Mouse (Mus musculus) bone marrow, adult 2 months (tissue): Measurements from ENCODE around the gene Acad8. TPM values are rescaled to one million over a fixed set of nuclear protein-coding genes. Genes with fewer than 3 reads are reported as not detected.

ENCODE experiments used
- H3K27ac ChIP-seq: fragments of 200-500 bp; 2 replicates; pipeline ENCODE4 v1.5.1; 2012; ENCODE audit warnings: low read depth, mild to moderate bottlenecking, control low read depth, inconsistent platforms, low read length; ENCODE audit not compliant: control insufficient read depth, poor library complexity, insufficient read depth
- H3K4me1 ChIP-seq: fragments of 200-500 bp; 2 replicates; pipeline ENCODE4 v1.6.1; 2011; ENCODE audit warnings: low read length; ENCODE audit not compliant: control insufficient read depth, insufficient read depth
- H3K4me3 ChIP-seq: fragments of 200-500 bp; replicated peaks from 2 replicates; pipeline ENCODE3; 2011; ENCODE audit warnings: mild to moderate bottlenecking, low read depth, low read length, control low read depth; ENCODE audit not compliant: control insufficient read depth
- CTCF ChIP-seq: fragments of 200-500 bp; IDR thresholded peaks from 2 replicates; pipeline ENCODE4 v1.5.1; 2011; ENCODE audit warnings: low read length, control low read depth; ENCODE audit not compliant: control insufficient read depth, insufficient read depth
- POLR2A ChIP-seq: fragments of 200-500 bp; IDR thresholded peaks from 2 replicates; pipeline ENCODE4 v1.6.1; 2011; ENCODE audit warnings: low read depth, mild to moderate bottlenecking, control low read depth, low read length, borderline replicate concordance; ENCODE audit not compliant: control insufficient read depth
- WGBS: fragments of 180-500 bp; shearing (Covaris S2); methylation state at CpG from one replicate; pipeline ENCODE4 v1.1.7; 2018; 5-methylcytosine and 5-hydroxymethylcytosine counted together
- polyA plus RNA-seq: library from polyadenylated mRNA; stranded (reverse); fragments of >200 nt; gene quantifications from 2 replicates; pipeline ENCODE4 v1.2.4, GENCODE M21; 2011; ENCODE audit warnings: low replicate concordance; ENCODE audit not compliant: missing spikeins, insufficient read depth, insufficient read length

The Acad8 gene
- polyA plus RNA-seq, 1 experiment: 12.0 TPM

DNA sequence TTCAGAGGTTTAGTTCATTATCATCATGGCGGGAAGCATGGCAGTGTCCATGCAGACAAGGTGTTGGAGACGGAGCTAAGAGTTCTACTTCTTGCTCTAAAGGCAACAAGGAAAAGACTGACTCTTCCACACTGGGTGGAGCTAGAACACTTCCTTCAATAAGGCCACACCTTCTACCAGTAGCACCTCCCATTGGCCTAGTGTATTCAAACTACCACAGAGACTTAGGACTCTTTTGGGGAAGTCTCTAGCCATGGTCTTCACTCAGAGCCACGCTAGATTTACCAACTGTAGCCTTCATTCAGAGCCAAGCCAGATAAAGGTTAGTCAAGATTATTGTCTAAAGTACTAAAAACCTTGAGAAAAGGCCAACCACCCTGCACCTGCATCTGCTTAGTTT, 2.3 kb downstream of the Acad8 start:
- H3K4me1 ChIP-seq: no peaks in the 10 kb centered on the region; the same call in 1 of the 2 replicates
- TF ChIP-seq POLR2A: no peak
- TF ChIP-seq CTCF: no peak
- 50% methylated on average over 3 of the region's 3 CpGs for WGBS
- H3K4me3 ChIP-seq: no peak overlapping the region
- H3K27ac ChIP-seq: no peak overlapping the region

DNA sequence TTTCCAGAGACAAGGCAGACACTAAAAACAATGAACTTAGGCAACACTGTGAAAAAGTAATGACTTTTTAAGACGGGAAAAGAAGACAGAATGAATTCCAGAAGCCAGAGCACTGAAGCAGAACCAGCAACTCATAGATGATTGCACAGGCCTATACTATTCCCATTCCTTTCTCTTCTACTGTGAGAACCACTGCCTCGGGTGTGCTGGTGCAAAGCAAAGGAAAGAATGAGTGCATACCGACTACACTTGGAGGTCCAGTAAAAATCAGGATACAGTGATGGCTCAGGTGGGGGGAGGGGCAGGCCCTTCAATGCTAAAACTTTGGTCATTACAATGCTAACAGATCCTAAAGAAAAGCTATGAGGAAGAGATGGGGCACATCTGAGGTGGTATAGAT, 5.5 kb downstream of the Acad8 start:
- TF ChIP-seq CTCF (no peak), POLR2A (no peak)
- Histone ChIP-seq H3K4me3 (no peak overlapping the region), H3K27ac (no peak overlapping the region), H3K4me1 (no peaks in the 10 kb centered on the region)
- 72% methylated on average over 3 of the region's 3 CpGs for WGBS

DNA sequence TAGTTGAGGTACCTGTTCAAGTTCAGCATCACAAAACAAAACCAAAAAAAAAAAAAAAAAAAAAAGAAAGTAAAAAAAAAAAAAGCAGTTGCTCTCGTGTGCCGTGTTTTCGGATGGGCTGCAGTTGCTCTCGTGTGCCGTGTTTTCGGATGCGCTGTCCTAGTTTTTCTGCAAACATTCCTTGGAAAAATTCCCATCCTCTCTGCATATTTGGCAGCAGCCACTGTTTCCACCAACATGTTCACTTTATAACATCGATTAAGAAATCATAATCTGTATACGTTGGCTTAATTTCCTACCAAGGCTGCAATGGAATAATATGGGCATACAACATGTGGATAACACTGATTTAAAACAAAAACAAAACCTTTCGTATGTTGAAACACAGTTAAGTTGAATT, 6.2 kb downstream of the Acad8 start:
- no peaks in the 10 kb centered on the region for H3K4me1 ChIP-seq
- 84% methylated on average over 10 of the region's 10 CpGs for WGBS
- TF ChIP-seq CTCF: no peak
- TF ChIP-seq POLR2A: no peak
- no peak overlapping the region for H3K4me3 ChIP-seq
- no peak overlapping the region for H3K27ac ChIP-seq

DNA sequence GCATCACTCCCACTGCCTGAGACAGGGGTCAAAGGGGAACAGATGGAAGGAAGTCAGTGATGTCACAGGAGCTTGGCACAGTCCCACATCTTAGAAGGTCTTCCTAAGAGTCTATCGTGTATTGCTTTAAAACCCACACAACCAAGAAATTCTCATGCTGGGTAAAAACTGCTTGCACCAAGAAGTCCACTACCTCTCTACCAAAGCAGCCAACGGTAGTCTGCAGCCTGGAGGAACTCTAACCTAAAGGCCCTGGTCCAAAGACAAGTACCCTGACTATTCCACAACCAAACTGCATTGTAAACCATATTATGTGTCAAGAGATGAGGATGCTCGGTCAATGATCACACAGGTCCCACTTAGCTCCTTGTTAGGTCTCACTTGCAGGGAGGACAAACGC, 9.2 kb downstream of the Acad8 start:
- TF ChIP-seq CTCF (no peak), POLR2A (no peak)
- H3K4me3 ChIP-seq: no peak overlapping the region
- WGBS: 77% methylated on average over 4 of the region's 4 CpGs

DNA sequence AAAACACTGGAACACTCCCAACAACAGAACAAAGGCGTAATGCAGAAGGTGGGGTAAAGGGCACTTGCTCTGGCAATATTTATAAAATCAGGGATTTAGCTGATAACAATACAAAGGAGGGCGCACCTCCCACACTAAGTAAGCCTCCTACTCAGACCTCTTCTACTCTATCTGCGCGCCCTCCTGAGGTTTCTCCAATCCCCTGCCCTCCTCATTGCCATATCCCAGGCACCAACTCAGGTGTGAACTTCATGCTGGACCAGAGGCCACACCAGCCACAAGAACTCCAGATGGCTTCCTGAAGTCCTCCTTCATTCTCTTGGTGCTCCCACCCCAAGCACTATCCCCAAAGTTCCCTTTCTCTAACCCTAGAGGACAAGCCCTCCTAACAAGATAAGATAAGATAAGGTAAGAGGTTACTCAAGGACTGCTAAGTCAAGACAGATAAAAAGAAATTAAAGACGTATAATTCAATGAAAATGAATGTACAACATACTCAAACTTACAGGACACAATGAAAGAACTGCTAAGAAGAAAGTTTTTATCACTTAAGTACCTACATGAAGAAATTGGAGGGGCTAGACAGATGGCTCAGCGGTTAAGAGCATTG, 13.6 kb downstream of the Acad8 start:
- H3K4me1 ChIP-seq: no peaks in the 10 kb centered on the region
- no peak overlapping the region for H3K4me3 ChIP-seq
- TF ChIP-seq POLR2A (no peak), CTCF (no peak)
- 81% methylated on average over 6 of the region's 6 CpGs for WGBS
- H3K27ac ChIP-seq: no peak overlapping the region

More for the DNA sequence above, 9.2 kb downstream of the Acad8 start:
- no peak overlapping the region for H3K27ac ChIP-seq
- no peaks in the 10 kb centered on the region for H3K4me1 ChIP-seq

DNA sequence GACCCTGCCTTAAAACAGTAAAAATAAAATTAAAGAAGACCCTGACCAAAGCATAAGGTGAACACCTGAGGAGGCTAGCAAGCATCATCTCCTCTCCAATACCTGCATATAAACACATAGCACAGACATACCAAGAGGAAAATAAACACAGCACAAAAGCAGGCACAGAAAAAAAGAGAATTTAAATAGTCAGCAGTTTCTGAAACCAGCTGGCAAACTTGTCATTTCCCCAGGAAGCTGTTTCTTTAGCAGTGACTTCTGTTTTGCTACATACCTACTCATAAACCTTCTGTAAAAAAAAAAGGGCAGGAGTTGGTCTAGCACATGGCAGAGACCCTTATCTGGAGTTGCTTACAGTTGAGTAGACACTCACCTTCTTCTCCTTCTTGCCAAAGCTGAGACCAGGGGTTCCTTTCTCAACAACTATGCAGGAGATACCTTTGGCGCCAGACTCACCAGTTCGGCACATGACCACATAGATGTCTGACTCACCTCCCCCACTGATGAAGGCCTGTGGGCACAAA, 14.2 kb downstream of the Acad8 start:
- TF ChIP-seq CTCF: no peak
- no peak for TF ChIP-seq POLR2A
- Histone ChIP-seq H3K27ac (no peak overlapping the region), H3K4me3 (no peak overlapping the region), H3K4me1 (no peaks in the 10 kb centered on the region)
- WGBS: 77% methylated on average over 2 of the region's 2 CpGs

DNA sequence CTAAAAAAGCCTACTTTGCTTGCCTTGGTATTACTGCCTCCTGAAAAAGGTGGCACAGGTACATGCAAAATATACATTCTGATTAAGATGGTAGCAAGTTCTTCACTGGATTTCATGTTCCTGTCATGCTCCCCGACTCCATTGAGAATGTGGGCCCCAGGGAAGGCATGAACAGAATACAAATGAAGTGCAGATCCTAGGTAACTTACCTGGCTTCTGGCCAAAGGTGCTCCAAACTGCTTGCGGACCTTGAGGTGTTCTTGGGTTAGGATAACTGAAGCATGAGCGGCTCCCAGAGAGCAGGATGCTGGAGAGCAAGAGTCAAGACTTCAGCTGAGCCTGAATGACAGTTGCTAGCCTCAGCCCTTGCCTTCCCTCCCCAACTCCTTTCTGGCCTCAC, 20.6 kb downstream of the Acad8 start:
- no peak overlapping the region for H3K4me3 ChIP-seq
- 84% methylated on average over 3 of the region's 3 CpGs for WGBS
- H3K27ac ChIP-seq: no peak overlapping the region
- H3K4me1 ChIP-seq: no peaks in the 10 kb centered on the region
- TF ChIP-seq CTCF: no peak
- TF ChIP-seq POLR2A: no peak

DNA sequence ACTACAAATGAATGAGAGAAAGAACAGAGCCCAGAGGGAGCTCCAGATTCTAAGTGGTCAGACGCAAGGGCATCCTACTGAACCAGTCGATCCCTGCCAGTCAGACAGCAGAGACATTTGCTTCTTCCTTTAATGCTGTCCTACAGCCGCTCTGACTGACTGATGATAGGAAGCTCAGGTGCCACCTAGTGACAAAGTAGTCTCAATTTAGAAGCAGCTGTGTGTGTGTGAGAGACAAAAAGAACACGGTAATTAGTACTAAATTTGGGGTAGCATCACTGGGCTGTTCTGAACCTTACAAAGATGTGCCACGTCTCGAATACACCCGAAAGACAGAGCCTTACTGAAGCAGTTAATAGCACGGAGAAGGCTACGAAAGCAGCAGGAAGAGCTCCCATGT, 21.6 kb downstream of the Acad8 start:
- TF ChIP-seq POLR2A (no peak), CTCF (no peak)
- WGBS: 88% methylated on average over 9 of the region's 9 CpGs
- H3K4me3 ChIP-seq: no peak overlapping the region
- no peak overlapping the region for H3K27ac ChIP-seq
- no peaks in the 10 kb centered on the region for H3K4me1 ChIP-seq

DNA sequence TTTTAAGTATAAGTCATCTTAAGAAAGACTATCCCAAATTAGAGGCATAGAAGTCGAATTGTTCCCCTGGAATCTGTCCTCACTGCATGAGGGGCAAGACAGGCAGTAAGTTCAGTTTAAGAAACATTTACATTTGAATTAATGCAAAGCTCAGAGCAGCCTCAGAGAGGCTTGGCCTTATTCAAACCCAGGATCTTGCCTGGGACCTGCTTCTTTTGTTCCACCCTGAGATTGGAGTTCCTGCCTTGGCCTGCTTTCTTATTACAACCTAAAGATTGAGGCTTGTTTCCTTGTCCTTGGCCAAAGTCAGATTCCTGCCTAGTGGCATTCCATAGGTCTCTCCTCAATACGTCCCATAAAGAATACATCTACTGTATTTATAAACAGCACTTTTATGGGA, 51.6 kb downstream of the Acad8 start:
- TF ChIP-seq POLR2A (no peak), CTCF (no peak)
- H3K4me3 ChIP-seq: no peak overlapping the region
- 72% methylated on average over 2 of the region's 2 CpGs for WGBS

More for the DNA sequence above, 51.6 kb downstream of the Acad8 start:
- no peaks in the 10 kb centered on the region for H3K4me1 ChIP-seq
- no peak overlapping the region for H3K27ac ChIP-seq
